Mouse (Mus musculus) forebrain, embryonic 13.5 days (tissue): Measurements from ENCODE around the gene Scaf4. TPM values are rescaled to one million over a fixed set of nuclear protein-coding genes. Genes with fewer than 3 reads are reported as not detected.
A peak's percentile ranks its signal among the peaks of the same experiment; 100 is the strongest.

ENCODE experiments used
- ATAC-seq: fragments of 200-750 bp; cut with Nextera tagmentation; 2 replicates; pipeline ENCODE4 v1.8.0; 2017
- H3K27ac ChIP-seq: fragments of 300-500 bp; sonication (generic); 2 replicates; pipeline ENCODE4 v1.5.1; 2015; ENCODE audit warnings: inconsistent platforms, mild to moderate bottlenecking, moderate library complexity
- H3K27me3 ChIP-seq: fragments of 300-500 bp; sonication (generic); 2 replicates; pipeline ENCODE4 v1.6.1; 2015; ENCODE audit warnings: mild to moderate bottlenecking, inconsistent platforms
- H3K36me3 ChIP-seq: fragments of 300-500 bp; sonication (generic); 2 replicates; pipeline ENCODE4 v1.6.1; 2015; ENCODE audit warnings: mild to moderate bottlenecking, inconsistent platforms; ENCODE audit not compliant: poor library complexity, severe bottlenecking
- H3K4me1 ChIP-seq: fragments of 300-500 bp; sonication (generic); 2 replicates; pipeline ENCODE4 v1.6.1; 2015; ENCODE audit warnings: inconsistent platforms
- H3K4me2 ChIP-seq: fragments of 300-500 bp; sonication (generic); 2 replicates; pipeline ENCODE4 v1.6.1; 2015; ENCODE audit warnings: inconsistent platforms, mild to moderate bottlenecking, moderate library complexity
- H3K4me3 ChIP-seq: fragments of 300-500 bp; sonication (generic); 2 replicates; pipeline ENCODE4 v1.5.1; 2015; ENCODE audit warnings: mild to moderate bottlenecking, inconsistent platforms
- H3K9ac ChIP-seq: fragments of 300-500 bp; sonication (generic); 2 replicates; pipeline ENCODE4 v1.6.1; 2015; ENCODE audit warnings: mild to moderate bottlenecking, inconsistent platforms
- H3K9me3 ChIP-seq: fragments of 300-500 bp; sonication (generic); replicated peaks from 2 replicates; pipeline ENCODE4 v1.6.1; 2016; ENCODE audit warnings: inconsistent platforms
- WGBS: fragments of 180-500 bp; shearing (Covaris S2); methylation state at CpG from one replicate; pipeline ENCODE4 v1.1.7; 2015; 5-methylcytosine and 5-hydroxymethylcytosine counted together
- polyA plus RNA-seq: library from polyadenylated mRNA; unstranded; fragments of >200 nt; fragmentation: Nextera tagmentation; extraction: Ambion mirVana; gene quantifications from 2 replicates; pipeline ENCODE4 v1.2.1, GENCODE M21; 2015

Gene Scaf4
- polyA plus RNA-seq, 1 experiment from 2014 or later, result 25.7 TPM

DNA sequence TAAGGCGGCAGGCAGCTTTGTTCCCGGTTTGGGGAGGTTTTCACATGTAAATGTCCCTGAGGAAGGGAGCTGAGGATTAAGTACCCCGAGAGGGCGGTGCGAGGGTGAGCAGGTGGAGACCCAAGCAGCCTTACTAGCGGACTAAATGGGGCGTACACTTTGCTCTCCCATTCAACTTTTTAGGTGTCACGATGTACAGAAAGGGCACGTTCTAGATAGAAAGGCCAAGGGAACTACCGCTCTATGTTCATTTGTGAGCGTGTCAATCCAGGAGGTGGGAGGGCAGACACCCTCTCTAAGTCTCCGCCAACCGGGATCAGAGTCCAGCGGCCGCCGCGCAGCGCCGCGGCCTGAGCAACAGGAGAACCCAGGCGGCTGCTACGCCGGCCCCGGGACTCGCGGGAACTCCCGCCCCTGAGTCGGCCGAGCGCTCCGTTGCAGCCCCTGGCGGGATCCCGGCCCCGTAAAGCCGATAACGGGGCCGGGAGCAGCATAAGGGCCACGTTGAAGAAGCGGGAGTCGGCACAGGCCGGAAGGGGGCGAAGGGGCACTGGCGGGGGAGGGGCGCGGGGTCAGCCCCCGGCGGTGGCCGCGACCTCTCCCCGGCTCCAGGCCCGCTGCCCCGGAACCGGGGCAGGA, 918 bp downstream of the Scaf4 start:
- no peaks in the 10 kb centered on the region for H3K36me3 ChIP-seq
- WGBS, result under 1% methylated on average over 50 of the region's 53 CpGs
- peak; percentile 2 for ATAC-seq

DNA sequence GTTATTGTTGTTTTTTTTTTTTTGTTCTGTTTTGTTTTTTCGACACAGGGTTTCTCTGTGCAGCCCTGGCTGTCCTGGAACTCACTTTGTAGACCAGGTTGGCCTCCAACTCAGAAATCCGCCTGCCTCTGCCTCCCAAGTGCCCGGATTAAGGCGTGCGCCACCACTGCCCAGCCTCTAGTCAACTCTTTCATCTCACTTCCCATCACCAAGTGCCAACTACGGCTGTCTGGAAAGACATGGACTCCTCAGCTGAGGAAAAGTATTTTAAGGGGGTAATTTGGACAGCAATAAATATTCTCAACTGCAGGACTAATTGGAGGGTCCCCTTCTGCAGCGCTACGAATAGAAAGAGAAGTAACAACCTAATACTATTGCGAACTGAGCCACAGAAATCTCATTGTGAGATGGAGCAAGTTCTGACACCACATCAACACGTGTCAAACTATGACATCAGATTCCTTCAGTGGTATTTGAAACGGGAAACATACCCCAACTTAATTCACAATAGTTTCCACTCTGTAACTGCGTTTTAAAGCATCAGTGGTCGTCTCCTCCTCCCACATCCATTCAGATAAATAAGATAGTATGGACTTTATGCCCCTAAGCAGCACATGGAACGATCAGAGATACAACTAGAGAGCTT, 1.6 kb downstream of the Scaf4 start:
- H3K9me3 ChIP-seq, result no peaks in the 10 kb centered on the region
- no peaks in the 10 kb centered on the region for H3K36me3 ChIP-seq
- WGBS, result 31% methylated on average over 14 of the region's 14 CpGs
- H3K4me1 ChIP-seq, result peaks cover 47% of the 10 kb centered on the region
- H3K4me2 ChIP-seq, result peak overlapping the region; percentile 91
- H3K27me3 ChIP-seq, result no peaks in the 10 kb centered on the region
- peak overlapping the region; percentile 99 for H3K9ac ChIP-seq
- peak overlapping the region; percentile 100 for H3K4me3 ChIP-seq
- no peak for ATAC-seq
- no peak overlapping the region for H3K27ac ChIP-seq

More for the DNA sequence above, 918 bp downstream of the Scaf4 start:
- Histone ChIP-seq H3K4me2 (peak overlapping the region; percentile 91), H3K4me3 (peak overlapping the region; percentile 100), H3K9ac (peak overlapping the region; percentile 99), H3K27ac (peak overlapping the region; percentile 95), H3K9me3 (no peaks in the 10 kb centered on the region), H3K27me3 (no peaks in the 10 kb centered on the region), H3K4me1 (peaks cover 47% of the 10 kb centered on the region)

DNA sequence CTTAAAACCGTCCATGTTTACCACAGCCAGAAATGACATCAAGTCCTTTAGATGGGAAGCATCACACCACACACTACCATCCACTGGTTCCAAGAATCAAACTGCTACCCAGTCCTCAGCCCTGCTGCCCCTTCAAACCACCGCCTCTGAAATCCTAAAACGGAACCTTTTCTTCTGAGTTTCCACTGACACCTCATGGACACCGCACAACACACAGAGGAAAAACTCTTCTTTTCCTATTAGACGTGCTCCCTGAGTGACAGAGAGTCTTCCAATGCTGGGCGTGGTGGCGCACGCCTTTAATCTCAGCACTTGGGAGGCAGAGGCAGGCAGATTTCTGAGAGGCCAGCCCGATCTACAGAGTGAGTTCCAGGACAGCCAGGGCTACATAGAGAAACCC, 2.9 kb downstream of the Scaf4 start:
- H3K9ac ChIP-seq, result no peak overlapping the region
- H3K9me3 ChIP-seq, result no peaks in the 10 kb centered on the region
- WGBS, result 93% methylated on average over 9 of the region's 9 CpGs
- no peak overlapping the region for H3K4me3 ChIP-seq
- no peak overlapping the region for H3K27ac ChIP-seq
- ATAC-seq, result no peak
- H3K4me1 ChIP-seq, result peaks cover 47% of the 10 kb centered on the region
- H3K4me2 ChIP-seq, result 0 out of 2 replicates have a peak overlapping the region, but pooled peaks have one; percentile 10
- no peaks in the 10 kb centered on the region for H3K27me3 ChIP-seq
- H3K36me3 ChIP-seq, result no peaks in the 10 kb centered on the region

DNA sequence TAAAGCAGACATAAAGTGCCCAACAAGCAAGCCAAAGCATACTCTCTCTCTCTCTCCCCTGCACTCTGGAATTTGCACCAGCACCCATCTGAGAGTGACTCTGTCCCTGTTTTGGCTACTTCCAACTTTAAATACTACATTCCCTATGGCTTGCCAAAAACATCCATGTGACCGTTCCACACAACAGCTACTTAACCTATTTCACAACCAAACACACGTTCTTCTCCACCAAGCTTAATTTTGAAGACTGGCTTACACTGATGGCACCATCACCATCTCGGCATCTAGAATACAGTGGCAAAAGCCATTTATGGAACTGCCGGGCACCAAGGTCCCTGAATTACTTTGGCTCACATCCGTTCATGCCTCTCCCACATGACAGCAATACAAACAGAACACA, 3.3 kb downstream of the Scaf4 start:
- Histone ChIP-seq H3K9ac (no peak overlapping the region), H3K4me1 (peaks cover 47% of the 10 kb centered on the region), H3K9me3 (no peaks in the 10 kb centered on the region), H3K36me3 (no peaks in the 10 kb centered on the region), H3K4me2 (0 out of 2 replicates have a peak overlapping the region, but pooled peaks have one; percentile 10), H3K4me3 (no peak overlapping the region), H3K27ac (no peak overlapping the region), H3K27me3 (no peaks in the 10 kb centered on the region)
- no peak for ATAC-seq
- WGBS, result 88% methylated on average over 5 of the region's 5 CpGs

DNA sequence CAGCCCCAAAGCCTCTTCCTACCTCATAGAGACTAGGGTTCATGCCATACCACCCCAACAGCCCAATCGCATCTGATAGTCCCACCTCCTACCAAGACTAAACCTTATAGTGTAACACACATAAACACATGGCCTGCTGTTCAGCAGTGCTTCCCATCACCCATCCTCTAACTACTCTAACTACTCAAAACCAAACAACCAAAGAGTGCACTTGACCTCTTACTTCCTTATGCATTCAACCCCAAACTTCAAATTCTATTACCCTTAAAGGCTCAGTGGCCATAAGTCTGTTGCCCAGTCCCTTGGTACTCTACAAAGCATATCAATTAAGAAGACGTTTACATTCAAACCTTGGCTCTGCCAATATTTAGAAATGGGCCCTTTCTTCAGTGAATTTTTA, 3.8 kb downstream of the Scaf4 start:
- WGBS, result 74% methylated on average over 2 of the region's 2 CpGs
- Histone ChIP-seq H3K4me1 (peaks cover 47% of the 10 kb centered on the region), H3K9ac (no peak overlapping the region), H3K27me3 (no peaks in the 10 kb centered on the region), H3K9me3 (no peaks in the 10 kb centered on the region), H3K36me3 (no peaks in the 10 kb centered on the region), H3K27ac (no peak overlapping the region), H3K4me3 (no peak overlapping the region), H3K4me2 (no peak overlapping the region)
- no peak for ATAC-seq

DNA sequence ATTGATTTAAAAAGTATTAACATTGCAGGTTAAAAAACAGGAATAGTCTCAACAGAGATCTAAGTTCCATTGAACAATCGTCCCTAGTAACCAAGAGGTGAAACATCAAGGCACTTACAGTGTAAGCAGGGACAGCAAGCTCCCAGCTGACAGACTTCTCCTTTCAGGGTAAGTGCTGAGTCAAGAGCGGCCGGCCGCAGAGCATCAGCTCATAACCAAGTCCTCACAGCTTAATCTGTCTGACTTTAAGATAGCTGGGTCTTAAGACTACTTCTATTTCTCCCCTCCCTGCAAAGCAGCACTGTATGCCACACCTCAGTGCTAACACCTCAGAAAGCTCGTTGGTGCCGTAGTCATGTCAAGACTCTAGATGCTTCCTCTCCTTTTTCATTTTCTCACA, 5.2 kb downstream of the Scaf4 start:
- 67% methylated on average over 6 of the region's 6 CpGs for WGBS
- Histone ChIP-seq H3K4me3 (no peak overlapping the region), H3K27me3 (no peaks in the 10 kb centered on the region), H3K4me2 (no peak overlapping the region), H3K4me1 (peaks cover 39% of the 10 kb centered on the region), H3K9ac (no peak overlapping the region), H3K27ac (no peak overlapping the region), H3K36me3 (no peaks in the 10 kb centered on the region), H3K9me3 (no peaks in the 10 kb centered on the region)
- no peak for ATAC-seq

DNA sequence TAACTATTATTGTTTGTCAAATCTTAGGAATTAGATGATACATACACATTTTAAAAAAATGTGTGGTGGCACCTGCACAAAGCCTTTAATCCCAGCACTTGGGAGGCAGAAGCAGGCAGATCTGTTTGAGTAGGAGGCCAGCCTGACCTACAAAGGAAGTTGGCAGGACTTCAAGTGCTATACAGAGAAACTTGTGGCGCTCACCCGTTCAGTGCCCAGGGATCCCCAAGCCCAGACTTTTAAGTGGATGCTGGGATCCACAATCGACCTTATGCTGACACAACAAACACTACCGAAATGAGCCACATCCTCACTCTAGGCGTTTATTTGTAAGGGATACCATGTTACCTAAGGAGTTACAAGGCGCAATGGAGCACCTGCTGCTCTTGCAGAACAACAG, 8.8 kb downstream of the Scaf4 start:
- no peak overlapping the region for H3K4me2 ChIP-seq
- no peaks in the 10 kb centered on the region for H3K9me3 ChIP-seq
- ATAC-seq, result no peak

DNA sequence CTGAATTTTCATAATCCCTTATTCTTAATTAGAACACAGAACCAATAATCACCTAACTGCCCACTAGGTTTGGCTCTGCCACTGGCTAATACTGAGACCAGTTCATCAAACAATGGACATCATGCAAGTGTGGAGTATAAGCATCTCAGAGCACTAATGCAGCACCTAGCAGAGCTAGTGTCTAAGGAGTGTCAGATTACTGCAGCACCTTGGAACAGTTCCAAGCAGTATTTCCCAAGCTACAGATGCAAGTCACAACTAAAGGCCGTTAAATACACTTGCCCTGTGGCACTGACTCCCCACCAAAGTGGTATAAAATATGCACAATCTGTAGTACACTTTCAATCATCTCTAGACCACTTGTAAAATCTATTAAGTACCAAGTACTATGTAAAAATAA, 17.7 kb downstream of the Scaf4 start:
- no peak for ATAC-seq
- 12% methylated on average over 1 of the region's 1 CpGs for WGBS

More for the DNA sequence above, 8.8 kb downstream of the Scaf4 start:
- Histone ChIP-seq H3K9ac (no peak overlapping the region), H3K27me3 (no peaks in the 10 kb centered on the region), H3K4me3 (no peak overlapping the region), H3K36me3 (no peaks in the 10 kb centered on the region), H3K4me1 (peaks cover 12% of the 10 kb centered on the region), H3K27ac (no peak overlapping the region)
- 89% methylated on average over 6 of the region's 6 CpGs for WGBS

DNA sequence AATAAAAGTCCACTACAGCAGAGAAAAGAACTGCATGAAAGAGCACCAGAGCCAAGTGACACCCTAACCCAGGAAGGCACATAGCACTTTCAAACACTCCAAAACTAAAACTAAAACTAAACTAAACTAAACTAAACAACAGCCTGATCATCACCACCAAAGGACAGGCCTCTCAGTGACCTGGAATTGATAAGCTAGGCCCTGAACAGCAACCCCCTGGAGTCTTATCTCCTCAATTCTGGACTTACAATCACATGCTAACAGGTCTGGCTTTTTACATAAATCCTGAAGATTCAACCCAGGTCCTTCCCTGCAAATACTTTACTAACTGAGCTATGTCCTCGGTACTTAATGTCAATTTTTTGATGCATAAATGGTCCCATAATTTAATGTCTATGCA, 19.2 kb downstream of the Scaf4 start:
- Histone ChIP-seq H3K36me3 (peaks cover 16% of the 10 kb centered on the region), H3K4me3 (no peak overlapping the region), H3K27ac (no peak overlapping the region), H3K27me3 (no peaks in the 10 kb centered on the region), H3K4me2 (no peak overlapping the region), H3K9ac (no peak overlapping the region), H3K4me1 (peaks cover 9% of the 10 kb centered on the region), H3K9me3 (no peaks in the 10 kb centered on the region)
- no peak for ATAC-seq
- WGBS, result 89% methylated on average over 1 of the region's 1 CpGs

More for the DNA sequence above, 17.7 kb downstream of the Scaf4 start:
- no peak overlapping the region for H3K4me2 ChIP-seq
- H3K4me1 ChIP-seq, result peaks cover 9% of the 10 kb centered on the region
- H3K27me3 ChIP-seq, result no peaks in the 10 kb centered on the region
- H3K27ac ChIP-seq, result no peak overlapping the region
- H3K36me3 ChIP-seq, result peaks cover 4% of the 10 kb centered on the region
- H3K4me3 ChIP-seq, result no peak overlapping the region
- H3K9ac ChIP-seq, result no peak overlapping the region
- no peaks in the 10 kb centered on the region for H3K9me3 ChIP-seq

DNA sequence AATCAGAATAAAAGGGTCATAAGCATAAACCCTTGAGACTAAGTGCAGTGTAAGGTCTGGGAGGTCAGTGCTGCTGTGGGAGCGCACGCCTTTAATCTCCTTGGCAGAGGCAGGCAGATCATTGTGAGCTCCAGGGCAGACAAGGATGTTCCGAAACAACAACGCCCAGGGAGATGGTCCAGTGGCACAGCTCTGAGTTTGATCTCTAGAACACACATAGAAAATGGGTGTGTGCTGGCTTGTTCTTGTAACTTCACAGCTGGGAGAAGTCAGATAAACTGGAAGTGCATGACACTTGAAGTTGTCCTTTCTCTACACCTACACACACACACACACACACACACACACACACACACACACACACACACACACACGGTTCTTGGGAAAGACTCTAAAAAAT, 20.3 kb downstream of the Scaf4 start:
- H3K4me1 ChIP-seq, result peaks cover 9% of the 10 kb centered on the region
- no peak overlapping the region for H3K27ac ChIP-seq
- H3K4me3 ChIP-seq, result no peak overlapping the region
- H3K4me2 ChIP-seq, result no peak overlapping the region
- no peak overlapping the region for H3K9ac ChIP-seq
- 83% methylated on average over 5 of the region's 5 CpGs for WGBS
- peaks cover 27% of the 10 kb centered on the region for H3K36me3 ChIP-seq
- no peaks in the 10 kb centered on the region for H3K9me3 ChIP-seq
- ATAC-seq, result no peak
- H3K27me3 ChIP-seq, result no peaks in the 10 kb centered on the region

DNA sequence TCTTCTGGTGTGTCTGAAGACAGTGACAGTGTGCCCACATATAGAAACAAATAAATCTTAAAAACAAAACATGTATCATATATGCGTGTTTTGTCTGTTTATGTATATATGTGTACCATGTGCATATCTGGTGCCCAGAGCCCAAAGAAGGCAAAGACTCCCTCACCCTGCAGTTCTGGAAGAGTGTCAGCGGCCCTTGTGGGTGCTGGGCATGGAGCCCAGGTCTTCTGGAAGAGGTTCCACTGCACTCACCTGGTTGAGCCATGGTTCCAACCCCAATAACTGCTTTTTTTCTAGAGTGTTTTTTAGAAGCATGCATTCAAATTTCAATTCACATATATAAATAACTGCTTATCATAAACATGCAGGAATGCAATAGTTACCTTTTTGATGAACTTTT, 22.5 kb downstream of the Scaf4 start:
- H3K4me2 ChIP-seq, result no peak overlapping the region
- no peaks in the 10 kb centered on the region for H3K27me3 ChIP-seq
- WGBS, result 92% methylated on average over 2 of the region's 2 CpGs
- H3K4me3 ChIP-seq, result no peak overlapping the region
- no peak for ATAC-seq
- no peaks in the 10 kb centered on the region for H3K9me3 ChIP-seq
- H3K36me3 ChIP-seq, result peaks cover 45% of the 10 kb centered on the region
- peaks cover 5% of the 10 kb centered on the region for H3K4me1 ChIP-seq
- H3K27ac ChIP-seq, result no peak overlapping the region
- no peak overlapping the region for H3K9ac ChIP-seq

DNA sequence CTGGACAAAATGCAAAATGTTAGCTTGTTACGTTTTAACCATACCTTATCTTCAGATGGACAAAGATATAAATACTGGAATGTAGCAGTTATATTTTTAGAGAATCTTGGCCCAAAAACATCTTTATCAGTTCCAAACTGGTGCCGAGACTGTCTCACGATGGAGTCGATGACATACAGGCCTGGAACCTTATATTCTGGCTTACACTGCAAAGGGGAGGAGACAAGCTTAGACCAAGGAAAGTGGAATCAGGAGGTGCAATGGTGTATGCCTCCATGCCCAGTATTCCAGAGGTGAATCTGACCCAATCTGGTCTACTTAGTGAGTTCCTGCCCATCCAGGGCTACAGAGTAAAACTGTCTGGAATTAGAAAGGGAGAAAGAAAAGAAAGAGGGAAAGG, 24.2 kb downstream of the Scaf4 start:
- 96% methylated on average over 4 of the region's 4 CpGs for WGBS
- no peaks in the 10 kb centered on the region for H3K9me3 ChIP-seq
- H3K27ac ChIP-seq, result no peak overlapping the region
- H3K9ac ChIP-seq, result no peak overlapping the region
- no peak for ATAC-seq
- no peak overlapping the region for H3K4me3 ChIP-seq
- no peaks in the 10 kb centered on the region for H3K4me1 ChIP-seq
- H3K36me3 ChIP-seq, result peaks cover 58% of the 10 kb centered on the region
- H3K27me3 ChIP-seq, result no peaks in the 10 kb centered on the region
- no peak overlapping the region for H3K4me2 ChIP-seq

DNA sequence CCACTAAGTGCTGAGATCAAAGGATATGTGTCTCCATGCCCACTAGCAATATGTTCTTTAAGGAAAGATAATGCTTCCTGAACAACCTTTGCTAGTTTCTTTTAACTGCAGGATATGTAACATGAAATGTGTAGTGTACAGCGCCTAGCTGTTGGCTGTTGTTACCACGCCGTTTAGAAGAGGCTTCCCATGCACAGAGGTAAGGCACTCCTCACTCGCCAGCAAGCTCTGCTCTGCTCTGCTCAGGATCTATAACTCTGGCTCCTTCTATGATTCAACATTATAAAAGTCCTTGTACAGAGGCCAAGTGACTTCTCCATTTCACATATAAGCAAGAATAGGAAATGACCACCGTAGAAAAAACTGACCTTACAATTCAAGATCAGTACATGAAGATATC, 24.7 kb downstream of the Scaf4 start:
- H3K27me3 ChIP-seq, result no peaks in the 10 kb centered on the region
- WGBS, result 93% methylated on average over 5 of the region's 5 CpGs
- H3K36me3 ChIP-seq, result peaks cover 62% of the 10 kb centered on the region
- no peak overlapping the region for H3K27ac ChIP-seq
- ATAC-seq, result no peak
- H3K4me3 ChIP-seq, result no peak overlapping the region
- no peaks in the 10 kb centered on the region for H3K9me3 ChIP-seq
- H3K4me2 ChIP-seq, result no peak overlapping the region
- H3K9ac ChIP-seq, result no peak overlapping the region
- H3K4me1 ChIP-seq, result no peaks in the 10 kb centered on the region
